Mouse (Mus musculus): Measurements from ENCODE around the gene Ccr6. TPM values are rescaled to one million over a fixed set of nuclear protein-coding genes. Genes with fewer than 3 reads are reported as not detected.

The Ccr6 gene
- total and polyA plus RNA-seq, 3 experiments, result 1.5 to 8.0 (median 5.2) TPM

GRCm38 (mm10) chr17:8242186-8242585 lies 6.3 kb downstream of the Ccr6 start:
- dilution Hi-C loops (cut with MboI; ENCODE audit: extremely low pct_ligation_motif_present, extremely low pct_unique_long_range_greater_than_20kb, low sequenced_read_pairs) (no loop called here), in situ Hi-C loops (cut with MboI; ENCODE audit: low pct_ligation_motif_present, low pct_unique_long_range_greater_than_20kb, low sequenced_read_pairs) (no loop called here)
- H3K27me3 ChIP-seq (replicated peaks), result no peaks in the 10 kb centered on the region
- H3K9me3 ChIP-seq (replicated peaks; ENCODE audit: low read length), result peaks cover 3% of the 10 kb centered on the region
- no peak overlapping the region for H3K27ac ChIP-seq (ENCODE audit: insufficient read depth, low read depth)
- DNase-seq (ENCODE audit: extremely low read depth), result no peak
- no peak overlapping the region for H3K4me3 ChIP-seq (replicated peaks in 1 of 3; ENCODE audit: low read depth in 2 of 3, low read length in 2 of 3, poor library complexity in 1 of 3)
- TF ChIP-seq POLR2AphosphoS2 (IDR thresholded peaks at IDR 0.05; ENCODE audit: low read depth, low read length) (no peak), ZNF384 (IDR thresholded peaks at IDR 0.05; ENCODE audit: low read depth, low read length) (no peak), NRF1 (IDR thresholded peaks at IDR 0.05; ENCODE audit: low read depth, low read length) (no peak), TBP (conservative IDR thresholded peaks at IDR 0.05; ENCODE audit: low read depth, low read length) (no peak)
- H3K4me1 ChIP-seq (ENCODE audit: control insufficient read depth in 1 of 2, insufficient read depth in 2 of 2), result peaks cover 41 to 100% of the 10 kb centered on the region in 2 experiments
- peak overlapping the region; percentile 83 for H3K4me2 ChIP-seq (ENCODE audit: insufficient read depth, low read depth, poor library complexity, severe bottlenecking)
- no peak overlapping the region for H3K9ac ChIP-seq (ENCODE audit: insufficient read depth, low read depth)
- no peaks in the 10 kb centered on the region for H3K79me2 ChIP-seq (replicated peaks; ENCODE audit: control insufficient read depth, extremely low read depth, insufficient read depth, poor library complexity, severe bottlenecking)
- peaks cover 0 to 3% of the 10 kb centered on the region in 2 experiments for H3K36me3 ChIP-seq (replicated peaks in 1 of 2; ENCODE audit: control insufficient read depth in 1 of 2, insufficient read depth in 1 of 2, low read length in 1 of 2)

DNA sequence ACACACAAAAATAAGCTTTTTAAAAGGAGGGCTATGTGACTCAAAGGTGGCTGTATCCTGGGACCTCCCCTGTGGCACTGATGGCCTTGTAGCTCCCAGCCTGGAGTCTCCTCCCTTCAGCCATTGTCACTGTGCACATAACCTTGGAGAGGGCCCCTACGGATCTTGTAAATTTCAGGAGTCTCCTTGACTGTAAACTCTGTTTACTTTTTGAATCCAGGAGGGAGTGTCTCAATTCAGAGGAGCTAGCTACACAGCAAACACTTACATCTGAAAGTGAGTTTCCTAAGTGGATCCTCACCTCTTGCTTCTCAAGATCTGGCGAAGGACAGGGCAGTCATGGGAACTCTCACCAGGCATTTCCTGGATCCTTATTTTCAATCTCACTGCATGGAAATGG lies 8.3 kb downstream of the Ccr6 start:
- Histone ChIP-seq H3K27me3 (replicated peaks) (no peaks in the 10 kb centered on the region), H3K9me3 (replicated peaks; ENCODE audit: low read length) (no peaks in the 10 kb centered on the region), H3K4me2 (ENCODE audit: insufficient read depth, low read depth, poor library complexity, severe bottlenecking) (no peak overlapping the region), H3K27ac (ENCODE audit: insufficient read depth, low read depth) (no peak overlapping the region), H3K9ac (ENCODE audit: insufficient read depth, low read depth) (no peak overlapping the region), H3K79me2 (replicated peaks; ENCODE audit: control insufficient read depth, extremely low read depth, insufficient read depth, poor library complexity, severe bottlenecking) (no peaks in the 10 kb centered on the region), H3K36me3 (replicated peaks in 1 of 2; ENCODE audit: control insufficient read depth in 1 of 2, insufficient read depth in 1 of 2, low read length in 1 of 2) (peaks cover 0 to 3% of the 10 kb centered on the region in 2 experiments), H3K4me1 (ENCODE audit: control insufficient read depth in 1 of 2, insufficient read depth in 2 of 2) (peaks cover 33 to 87% of the 10 kb centered on the region in 2 experiments), H3K4me3 (replicated peaks in 1 of 3; ENCODE audit: low read depth in 2 of 3, low read length in 2 of 3, poor library complexity in 1 of 3) (no peak overlapping the region)
- TF ChIP-seq CTCF (conservative IDR thresholded peaks at IDR 0.05 in 1 of 2, IDR thresholded peaks at IDR 0.05 in 1 of 2; ENCODE audit: low read depth in 2 of 2, low read length in 2 of 2) (no peak), TBP (conservative IDR thresholded peaks at IDR 0.05; ENCODE audit: low read depth, low read length) (no peak), ELF1 (IDR thresholded peaks at IDR 0.05; ENCODE audit: low read depth, low read length) (no peak), UBTF (IDR thresholded peaks at IDR 0.05; ENCODE audit: low read depth, low read length) (no peak), ETS1 (conservative IDR thresholded peaks at IDR 0.05; ENCODE audit: low read depth, low read length) (no peak), ZKSCAN1 (IDR thresholded peaks at IDR 0.05; ENCODE audit: borderline replicate concordance, low read depth, low read length) (no peak), MEF2A (IDR thresholded peaks at IDR 0.05; ENCODE audit: borderline replicate concordance, low read depth, low read length) (no peak), PAX5 (IDR thresholded peaks at IDR 0.05; ENCODE audit: low read length) (no peak), MAZ (IDR thresholded peaks at IDR 0.05; ENCODE audit: low read depth, low read length) (no peak), TCF12 (IDR thresholded peaks at IDR 0.05; ENCODE audit: low read depth, low read length) (no peak), ZNF384 (IDR thresholded peaks at IDR 0.05; ENCODE audit: low read depth, low read length) (no peak), JUN (IDR thresholded peaks at IDR 0.05; ENCODE audit: insufficient read depth, low read depth, low read length) (no peak), JUND (conservative IDR thresholded peaks at IDR 0.05; ENCODE audit: low read depth, low read length) (no peak), SIN3A (IDR thresholded peaks at IDR 0.05; ENCODE audit: low read length) (no peak), NRF1 (IDR thresholded peaks at IDR 0.05; ENCODE audit: low read depth, low read length) (no peak), MXI1 (IDR thresholded peaks at IDR 0.05; ENCODE audit: low read depth, low read length) (no peak), RCOR1 (conservative IDR thresholded peaks at IDR 0.05; ENCODE audit: low read depth, low read length) (no peak)
- dilution Hi-C loops (cut with MboI; ENCODE audit: extremely low pct_ligation_motif_present, extremely low pct_unique_long_range_greater_than_20kb, low sequenced_read_pairs) (no loop called here), in situ Hi-C loops (cut with MboI; ENCODE audit: low pct_ligation_motif_present, low pct_unique_long_range_greater_than_20kb, low sequenced_read_pairs) (no loop called here)
- DNase-seq (ENCODE audit: extremely low read depth), result no peak

Measured in CH12.LX (cell line).